13 mouse cellular contexts compared by ENCODE assay signal in the genomic region with DNA sequence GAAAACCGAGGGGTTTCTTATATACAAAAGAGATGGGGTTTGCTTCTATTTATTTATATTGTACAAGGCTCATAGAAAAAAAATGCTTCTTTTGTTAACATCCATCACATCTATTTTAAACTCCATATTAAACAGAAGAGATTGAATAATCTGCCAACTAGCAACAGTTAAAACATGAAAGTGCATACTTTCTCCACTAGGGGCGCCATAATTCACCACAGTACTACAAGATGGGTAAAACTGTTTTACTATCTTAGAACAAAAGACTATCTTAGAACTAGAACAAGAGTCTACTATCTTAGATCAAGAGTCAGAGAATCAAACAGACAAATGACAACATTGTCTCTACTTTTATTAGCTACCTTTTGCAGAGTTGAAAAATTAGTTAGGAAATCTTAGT.
DNase-seq lines count a peak whose midpoint lies in the region; ATAC-seq and TF ChIP-seq lines count a peak whose summit lies in the region.
"Had no signal": no experiment of that assay in that cellular context is flagged by ENCODE, and none has a peak within 500 bp of the region (broad histone marks: within the 10 kb centered on the region; RNA-seq: fewer than 3 reads in every experiment).

No protein-coding gene starts in this region.

- no peaks in the 10 kb centered on the region for H3K36me3 ChIP-seq in kidney, postnatal 0 days (ENCODE audit: insufficient read depth, low read length)
- H3K36me3 ChIP-seq: embryonic facial prominence, embryonic 12.5 days; limb, embryonic 12.5 days had no signal

- H3K4me2 ChIP-seq in kidney, postnatal 0 days (ENCODE audit: low read length), result no peak overlapping the region
- H3K4me2 ChIP-seq: embryonic facial prominence, embryonic 12.5 days; limb, embryonic 12.5 days had no signal

- H3K9me3 ChIP-seq in kidney, postnatal 0 days (replicated peaks; ENCODE audit: low read length), result no peaks in the 10 kb centered on the region
- H3K9me3 ChIP-seq: embryonic facial prominence, embryonic 12.5 days; limb, embryonic 12.5 days had no signal

- no peaks in the 10 kb centered on the region for H3K4me1 ChIP-seq in cerebellum, adult 2 months (ENCODE audit: control insufficient read depth, insufficient read depth, low read length)
- H3K4me1 ChIP-seq in kidney, postnatal 0 days (replicated peaks; ENCODE audit: insufficient read depth, low read length), result no peaks in the 10 kb centered on the region
- H3K4me1 ChIP-seq: embryonic facial prominence, embryonic 12.5 days had no signal

- H3K27ac ChIP-seq in cerebellum, adult 2 months (ENCODE audit: insufficient read depth, low read length), result no peak overlapping the region
- H3K27ac ChIP-seq in kidney, postnatal 0 days, result no peak overlapping the region
- H3K27ac ChIP-seq: embryonic facial prominence, embryonic 12.5 days; limb, embryonic 12.5 days had no signal

- H3K4me3 ChIP-seq in cerebellum, adult 2 months (replicated peaks; ENCODE audit: insufficient read depth, low read depth, low read length), result no peak overlapping the region
- no peak overlapping the region for H3K4me3 ChIP-seq in kidney, postnatal 0 days (replicated peaks; ENCODE audit: low read depth, low read length)
- H3K4me3 ChIP-seq: embryonic facial prominence, embryonic 12.5 days; limb, embryonic 12.5 days had no signal

- no peak for TF ChIP-seq POLR2A in cerebellum, adult 2 months (IDR thresholded peaks at IDR 0.05; ENCODE audit: borderline replicate concordance, insufficient read depth, low read length)

- no peak for TF ChIP-seq CTCF in cerebellum, adult 2 months (IDR thresholded peaks at IDR 0.05; ENCODE audit: borderline replicate concordance, insufficient read depth, low read depth, low read length)
- peak; percentile 75 for TF ChIP-seq CTCF in kidney, postnatal 0 days (IDR thresholded peaks at IDR 0.05; ENCODE audit: low read depth)

- no peaks in the 10 kb centered on the region for H3K27me3 ChIP-seq in cerebellum, adult 2 months (ENCODE audit: control insufficient read depth, insufficient read depth, low read length)
- no peaks in the 10 kb centered on the region for H3K27me3 ChIP-seq in kidney, postnatal 0 days (ENCODE audit: insufficient read depth, low read length)
- H3K27me3 ChIP-seq: embryonic facial prominence, embryonic 12.5 days had no signal

- peak; percentile 7 to 8 for DNase-seq in cerebellum, postnatal 14 days
- DNase-seq in cerebellum, adult 2 months, result no peak
- peak; percentile 76 for DNase-seq in kidney, postnatal 0 days (ENCODE audit: low spot score)
- no peak for DNase-seq in kidney, adult 11 months
- peak; percentile 43 for DNase-seq in A20 (ENCODE audit: low read depth, low spot score)
- peak; percentile 3 for DNase-seq in c-Kit-positive CD71-negative TER-119-negative erythroid progenitor cells, embryonic 14.5 days (ENCODE audit: low read depth)
- no peak for DNase-seq in neural tube, embryonic 10.5 days (ENCODE audit: extremely low spot score, low spot score)
- no peak for DNase-seq in spleen, postnatal 10 days (ENCODE audit: low spot score in 2 of 2)
- DNase-seq: adrenal gland, postnatal 36 days; kidney, postnatal 14 days had no signal

- WGBS in cerebellum, adult 2 months, result 40% methylated on average over 2 of the region's 2 CpGs
- WGBS in kidney, postnatal 0 days, result 35% methylated on average over 2 of the region's 2 CpGs

- H3K9ac ChIP-seq in kidney, postnatal 0 days (ENCODE audit: low read depth, low read length), result no peak overlapping the region
- H3K9ac ChIP-seq: embryonic facial prominence, embryonic 12.5 days; limb, embryonic 12.5 days had no signal

- ATAC-seq in kidney, postnatal 0 days (replicated peaks; ENCODE audit: low FRiP score, low read depth), result no peak
- ATAC-seq: midbrain, embryonic 16.5 days had no signal

Comparison
In these comparisons a context has a peak if more than half of its experiments do, and no peak if none do; other contexts are left out.
1. DNase-seq: peak in cerebellum, postnatal 14 days (2 of 2), kidney, postnatal 0 days (single experiment), A20 (single experiment) and c-Kit-positive CD71-negative TER-119-negative erythroid progenitor cells, embryonic 14.5 days (single experiment); none in cerebellum, adult 2 months (0 of 2), kidney, adult 11 months (single experiment), neural tube, embryonic 10.5 days (single experiment) and spleen, postnatal 10 days (0 of 2).